Mouse (Mus musculus): Measurements from ENCODE around the gene Smyd3.

Smyd3 gene

DNA sequence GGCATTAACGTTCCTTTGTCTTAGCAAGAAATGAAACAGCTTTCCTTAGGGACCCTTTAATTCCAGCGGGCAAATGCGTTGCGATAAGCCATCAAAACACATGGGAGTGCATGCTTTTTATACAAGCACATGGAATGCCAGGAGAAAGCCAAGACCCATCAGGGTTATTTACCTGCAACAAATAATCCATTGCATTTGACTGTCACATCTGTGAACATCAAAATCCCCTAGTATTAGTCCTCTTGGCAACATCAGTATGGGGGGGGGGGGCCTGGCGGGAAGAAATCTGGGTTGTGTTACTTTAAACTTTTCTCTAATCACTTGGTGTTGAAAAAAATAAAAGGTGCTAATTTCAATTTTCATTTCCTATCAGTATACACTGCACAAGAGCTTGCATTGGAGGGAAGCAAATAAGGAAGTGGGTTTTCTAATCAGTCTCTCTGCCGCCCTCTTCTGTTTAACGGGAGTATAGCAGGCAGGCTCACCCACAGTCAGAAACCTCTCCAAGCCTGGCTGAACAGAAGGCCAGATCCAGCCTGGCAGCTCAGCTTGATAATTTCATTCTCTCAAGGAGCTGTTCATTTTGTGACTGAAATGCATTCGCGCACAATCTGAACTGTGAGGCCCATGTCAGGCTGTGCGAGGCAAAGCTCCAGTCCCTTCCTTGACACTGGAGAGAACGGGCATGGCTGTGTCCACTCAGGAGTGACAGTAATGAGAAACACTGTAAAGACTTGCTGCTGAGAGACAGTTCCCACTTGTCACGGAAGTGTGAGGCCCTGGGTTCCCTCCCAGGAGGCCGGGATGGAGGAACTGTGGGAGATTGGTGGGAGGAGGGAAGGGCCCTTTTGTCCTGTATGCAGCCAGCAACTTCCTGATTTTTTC, 285.8 kb downstream of the Smyd3 start:
- intact Hi-C loops (cut with DNase I) = loop anchor here (2.0 kb wide), 1 partner anchor 705 kb away; no protein-coding TSS in a partner anchor

DNA sequence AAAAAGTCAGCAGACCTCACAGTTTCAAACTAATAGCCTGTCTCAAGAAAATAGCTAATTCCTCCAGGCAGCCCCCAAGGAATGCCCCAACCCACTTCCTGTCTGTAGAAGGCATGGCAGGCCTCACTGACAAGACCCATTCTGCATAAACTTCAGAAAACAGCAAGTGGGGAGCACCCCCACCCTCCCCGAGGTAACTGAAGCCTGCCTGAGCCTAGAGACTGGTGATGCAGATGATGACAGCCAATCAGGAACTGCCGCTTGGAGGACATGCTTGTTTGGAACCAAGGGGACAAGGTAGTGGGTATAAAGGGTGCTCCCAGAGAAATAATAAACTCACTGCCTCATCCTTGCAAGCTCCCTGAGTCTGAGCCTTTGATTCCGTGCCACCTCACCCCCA, 288.3 kb downstream of the Smyd3 start:
- intact Hi-C loops (cut with DNase I) = no loop called here

- intact Hi-C loops (cut with DNase I) = no loop called here
Observed at GRCm38 (mm10) chr1:179220290-179220689, 297.6 kb downstream of the Smyd3 start.

DNA sequence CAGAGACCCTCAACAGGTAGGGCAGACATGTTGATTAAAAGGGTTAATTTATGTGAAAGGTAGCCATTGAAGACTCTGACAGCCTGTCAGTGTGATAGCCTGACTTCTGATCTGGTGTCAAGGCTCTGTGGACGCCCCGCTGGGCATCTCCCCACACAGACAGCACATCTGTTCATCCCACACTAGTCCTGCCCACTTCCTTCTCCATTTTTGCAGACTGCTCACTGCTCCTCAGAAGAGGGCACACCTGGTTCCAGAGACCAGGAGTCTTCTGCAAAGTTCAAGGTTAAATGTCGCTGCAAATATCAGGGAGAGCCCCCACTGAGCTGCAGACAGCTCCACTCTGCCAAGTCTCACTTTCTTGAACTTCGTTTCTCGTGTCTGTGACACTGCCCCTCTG, 299.8 kb downstream of the Smyd3 start:
- intact Hi-C loops (cut with DNase I) = no loop called here

- intact Hi-C loops (cut with DNase I) = no loop called here
Observed at GRCm38 (mm10) chr1:179217036-179217435, 300.8 kb downstream of the Smyd3 start.

DNA sequence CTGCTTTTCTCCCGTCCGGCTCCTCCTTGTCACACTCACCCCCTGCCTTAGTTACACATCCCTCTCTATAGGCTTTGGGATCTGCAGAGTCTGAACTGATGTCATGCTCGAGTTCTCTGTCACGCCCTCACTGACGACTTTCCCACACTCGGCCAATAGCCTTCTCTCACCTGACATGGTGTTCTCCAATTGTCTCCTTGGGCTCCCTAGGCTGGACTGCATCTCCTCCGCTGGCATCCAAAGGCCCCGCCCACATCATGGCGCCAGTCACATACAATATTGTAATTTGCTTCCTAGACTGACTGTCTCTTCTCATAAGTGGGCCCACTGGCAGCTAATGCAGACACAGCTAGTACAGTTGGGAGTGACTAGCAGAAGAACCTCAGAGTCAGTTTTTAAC, 304.5 kb downstream of the Smyd3 start:
- intact Hi-C loops (cut with DNase I) = no loop called here

DNA sequence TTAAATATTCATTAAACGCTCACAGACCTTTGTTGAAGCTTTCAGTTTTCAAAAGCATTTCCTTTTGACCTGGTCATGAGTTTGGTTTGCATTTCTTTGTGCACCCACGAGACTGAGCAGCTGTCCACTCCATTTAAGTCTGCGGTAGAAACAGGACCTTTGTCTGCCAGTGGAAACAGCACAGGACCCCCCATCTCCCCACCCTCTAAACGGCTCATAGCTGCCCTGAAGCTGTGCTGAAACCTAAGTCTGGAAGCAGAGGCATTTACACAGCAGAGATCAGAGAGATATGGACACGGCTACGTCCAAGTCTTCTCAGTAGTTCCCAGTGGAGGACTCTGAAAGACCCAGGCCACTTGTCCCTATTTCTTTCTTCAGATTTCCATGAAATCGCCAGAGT, 305.5 kb downstream of the Smyd3 start:
- intact Hi-C loops (cut with DNase I) = no loop called here

DNA sequence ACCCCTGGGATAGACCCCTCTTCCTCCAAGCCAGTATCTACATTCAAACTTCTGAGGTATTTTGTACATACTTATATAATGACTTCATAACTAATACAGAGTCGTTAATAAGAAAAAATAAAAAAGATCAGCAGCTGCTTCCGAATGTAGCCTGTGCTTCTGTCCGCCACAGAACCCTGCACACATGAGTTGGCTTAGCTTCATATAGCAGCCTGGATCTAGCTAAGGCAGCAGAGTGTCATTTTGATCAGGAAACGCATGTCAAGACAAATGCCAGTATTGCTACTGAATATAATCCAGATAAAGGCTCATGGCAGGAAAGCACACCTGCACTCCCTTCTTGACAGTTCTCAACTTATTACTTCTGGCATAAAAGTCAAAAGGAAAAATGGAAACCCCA, 306.5 kb downstream of the Smyd3 start:
- intact Hi-C loops (cut with DNase I) = no loop called here

DNA sequence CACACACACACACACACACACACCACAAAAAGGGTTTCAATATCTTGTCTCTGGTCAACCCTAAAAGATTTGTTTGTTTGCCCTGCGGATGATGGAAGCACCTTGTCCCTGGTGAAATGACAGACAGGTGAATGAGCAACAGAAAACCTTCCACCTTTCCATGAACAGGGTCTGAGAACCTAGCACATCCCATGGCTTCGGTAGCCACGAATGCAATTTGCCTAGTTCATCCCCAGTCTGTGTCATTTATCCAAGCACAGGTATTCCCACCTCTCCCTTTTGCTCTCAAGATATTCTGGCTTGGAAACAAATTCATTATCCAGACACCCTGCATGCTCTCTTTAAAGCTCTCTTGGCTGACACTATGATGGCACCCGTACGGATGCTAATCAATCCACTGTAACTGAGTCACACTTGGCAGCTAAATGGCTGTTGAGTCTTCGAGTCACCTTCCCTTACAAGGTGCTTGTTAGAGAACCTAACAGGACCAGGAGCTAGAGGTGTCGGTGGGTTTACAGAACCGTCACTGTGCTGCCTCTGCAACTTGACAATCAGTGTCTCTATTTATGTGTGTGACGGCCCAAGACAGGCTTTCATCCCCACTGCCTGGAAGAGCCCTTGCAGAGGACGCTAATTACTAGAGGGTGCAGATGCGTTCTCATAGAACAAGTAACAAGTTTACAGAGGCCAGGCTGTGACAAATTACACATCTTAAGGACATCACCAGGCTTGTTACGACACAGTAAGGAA, 309.8 kb downstream of the Smyd3 start:
- intact Hi-C loops (cut with DNase I) = no loop called here

- intact Hi-C loops (cut with DNase I) = no loop called here
Observed at GRCm38 (mm10) chr1:179207180-179207741, 310.6 kb downstream of the Smyd3 start.

GRCm38 (mm10) chr1:179198517-179199200, 319.2 kb downstream of the Smyd3 start:
- intact Hi-C loops (cut with DNase I) = no loop called here

GRCm38 (mm10) chr1:179197821-179198516, 319.9 kb downstream of the Smyd3 start:
- intact Hi-C loops (cut with DNase I) = no loop called here

GRCm38 (mm10) chr1:179197156-179197555, 320.7 kb downstream of the Smyd3 start:
- intact Hi-C loops (cut with DNase I) = no loop called here

DNA sequence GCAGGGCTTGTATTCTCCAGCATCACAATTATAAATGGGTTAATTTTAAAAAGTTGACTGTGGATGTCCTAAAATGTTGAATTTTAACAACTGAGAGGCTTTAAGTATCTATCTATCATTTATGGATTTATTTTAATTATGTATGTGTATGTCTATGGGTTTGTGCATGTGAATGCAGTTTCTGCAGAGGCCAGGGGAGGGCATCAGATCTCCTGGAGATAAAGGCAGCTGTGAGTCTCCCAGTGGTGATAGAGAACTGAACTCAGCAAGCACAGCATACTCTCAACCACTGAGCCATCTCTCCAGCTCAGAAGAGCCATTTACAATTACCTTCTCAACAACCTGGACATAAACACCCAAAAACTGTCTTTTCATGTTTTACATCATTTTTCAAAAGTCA, 321.4 kb downstream of the Smyd3 start:
- intact Hi-C loops (cut with DNase I) = no loop called here

DNA sequence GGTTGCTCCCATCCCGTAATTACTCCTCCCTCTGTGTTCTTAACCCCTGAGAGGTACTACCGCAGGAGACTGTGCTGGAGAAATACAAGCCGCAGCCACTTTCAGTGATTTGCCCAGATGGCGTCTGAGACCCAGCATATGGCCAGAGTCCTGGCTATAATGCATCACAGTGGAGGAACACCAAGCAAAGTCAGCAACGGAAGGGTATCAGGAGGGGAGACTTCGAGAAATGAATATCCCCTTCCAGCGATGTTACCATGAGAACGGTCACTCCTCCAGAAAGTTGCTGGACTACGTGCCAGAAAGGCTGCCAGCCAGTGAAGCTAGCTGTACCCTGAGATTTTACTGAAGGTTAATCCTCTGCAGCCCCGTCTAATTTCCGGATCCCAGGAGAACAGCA, 325.1 kb downstream of the Smyd3 start:
- intact Hi-C loops (cut with DNase I) = no loop called here

- intact Hi-C loops (cut with DNase I) = no loop called here
Observed at GRCm38 (mm10) chr1:179190837-179191236, 327.0 kb downstream of the Smyd3 start.

DNA sequence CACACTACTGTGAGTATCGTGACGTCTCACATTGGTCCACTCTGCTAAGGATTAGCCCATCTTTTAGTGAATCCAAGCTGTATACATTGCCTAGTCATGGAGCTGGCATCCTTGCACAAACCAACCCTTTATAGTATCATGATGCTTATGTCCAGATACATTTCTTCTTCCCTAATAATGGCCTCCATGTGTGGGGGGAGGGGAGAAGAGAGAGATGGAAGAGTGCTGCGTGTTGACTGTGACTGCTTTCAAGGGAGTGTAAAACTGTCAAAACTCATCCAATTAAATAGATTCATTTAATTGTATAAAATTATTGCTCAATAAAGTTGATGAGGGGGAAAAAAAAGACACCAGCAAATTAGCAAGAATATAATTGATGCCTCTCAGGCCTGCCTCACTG, 330.7 kb downstream of the Smyd3 start:
- intact Hi-C loops (cut with DNase I) = no loop called here

- intact Hi-C loops (cut with DNase I) = no loop called here
Observed at GRCm38 (mm10) chr1:179184631-179185030, 333.2 kb downstream of the Smyd3 start.

DNA sequence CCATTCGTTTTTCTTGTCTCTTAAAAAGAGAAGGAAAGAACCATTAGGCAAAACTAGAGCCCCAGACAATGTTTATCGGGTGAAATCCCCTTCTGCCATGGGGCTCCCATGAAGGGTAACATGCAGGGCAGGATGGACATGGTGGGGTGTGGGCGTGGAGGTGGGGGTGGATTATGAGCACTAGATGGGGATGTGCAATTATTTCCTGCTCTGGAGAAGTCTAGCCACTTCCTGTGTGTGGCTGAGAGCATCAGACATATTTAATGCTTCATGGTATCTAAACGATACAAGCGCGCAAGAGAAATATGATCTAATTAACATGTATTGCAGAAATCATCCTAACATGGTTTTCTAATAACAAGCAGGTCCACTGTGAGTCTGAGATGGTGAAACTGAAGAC, 334.3 kb downstream of the Smyd3 start:
- intact Hi-C loops (cut with DNase I) = no loop called here

- intact Hi-C loops (cut with DNase I) = no loop called here
Observed at GRCm38 (mm10) chr1:179180546-179180945, 337.3 kb downstream of the Smyd3 start.

Measured in adrenal gland (tissue).